Mouse (Mus musculus): ENCODE data around the gene B2m.

GRCm38 (mm10) chr2:122159667-122160066, 12.2 kb downstream of the B2m start:
- TF ChIP-seq CTCF (IDR thresholded peaks at IDR 0.05; ENCODE audit: low read depth) (no peak), EP300 (IDR thresholded peaks at IDR 0.05; ENCODE audit: low read depth) (no peak)

Measured in liver, postnatal 0 days (tissue).